Mouse (Mus musculus): ENCODE data around the gene Lmo7. TPM values are rescaled to one million over a fixed set of nuclear protein-coding genes. Genes with fewer than 3 reads are reported as not detected.

Lmo7 gene
- polyA plus RNA-seq, 1 experiment from 2014 or later = 3.2 TPM

DNA sequence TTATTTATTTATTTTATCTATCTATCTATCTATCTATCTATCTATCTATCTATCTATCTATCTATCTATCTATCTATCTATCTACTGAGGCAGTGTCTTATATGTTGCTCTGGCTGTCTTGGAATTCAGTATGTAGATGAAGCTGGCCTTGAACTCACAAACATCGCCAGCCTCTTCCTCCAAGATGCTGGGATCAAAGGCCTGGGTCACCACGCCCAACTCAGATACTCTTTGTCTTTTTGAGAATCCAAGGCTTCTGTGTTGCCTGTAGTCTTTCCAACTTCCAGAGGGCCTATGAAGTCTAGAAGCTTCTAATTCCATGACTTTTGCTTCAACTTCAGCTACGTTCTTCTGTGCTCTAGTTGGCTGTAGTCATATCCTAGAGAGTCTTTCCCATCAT lies 48.7 kb downstream of the Lmo7 start:
- no peak for DNase-seq (ENCODE audit: low spot score)

DNA sequence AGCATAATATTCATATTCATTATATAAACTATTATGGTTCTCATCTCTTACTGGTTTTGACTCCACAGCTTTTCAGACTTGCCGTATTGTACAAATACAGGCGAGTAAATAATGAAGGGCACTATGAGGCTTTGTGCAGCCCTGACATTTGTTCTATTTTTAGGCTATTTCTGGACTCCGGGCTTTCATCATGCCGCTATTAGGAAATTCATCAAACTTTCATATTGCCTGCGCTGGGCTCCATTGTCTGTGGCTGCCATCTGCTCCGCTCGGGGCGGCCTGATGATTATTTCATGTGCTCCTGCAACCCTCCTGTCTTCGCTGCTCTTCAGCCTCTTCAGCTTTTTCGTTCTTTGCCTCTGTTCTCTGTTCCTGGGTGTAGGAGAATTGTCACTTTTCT lies 50.3 kb downstream of the Lmo7 start:
- DNase-seq (ENCODE audit: low spot score) = no peak

DNA sequence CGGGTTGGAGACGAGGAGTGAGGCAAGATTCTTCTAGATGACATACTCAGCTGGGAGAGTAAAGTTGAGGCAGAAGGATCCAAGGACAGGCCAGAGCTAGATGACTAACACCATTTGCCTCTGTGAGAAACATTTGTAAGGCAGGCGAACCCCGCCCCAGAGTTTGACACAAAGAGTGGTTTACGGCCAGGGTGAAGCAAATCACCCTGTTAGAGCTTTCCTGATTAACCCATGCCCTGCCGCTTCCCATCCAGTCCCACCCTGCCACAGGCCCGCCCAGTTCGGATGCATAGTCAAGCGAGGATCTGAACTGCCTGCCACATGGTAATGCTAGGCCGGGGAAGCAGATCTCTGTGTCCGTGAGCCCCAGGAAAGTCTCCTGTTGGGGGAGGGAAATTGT lies 51.5 kb downstream of the Lmo7 start:
- DNase-seq (ENCODE audit: low spot score) = no peak

DNA sequence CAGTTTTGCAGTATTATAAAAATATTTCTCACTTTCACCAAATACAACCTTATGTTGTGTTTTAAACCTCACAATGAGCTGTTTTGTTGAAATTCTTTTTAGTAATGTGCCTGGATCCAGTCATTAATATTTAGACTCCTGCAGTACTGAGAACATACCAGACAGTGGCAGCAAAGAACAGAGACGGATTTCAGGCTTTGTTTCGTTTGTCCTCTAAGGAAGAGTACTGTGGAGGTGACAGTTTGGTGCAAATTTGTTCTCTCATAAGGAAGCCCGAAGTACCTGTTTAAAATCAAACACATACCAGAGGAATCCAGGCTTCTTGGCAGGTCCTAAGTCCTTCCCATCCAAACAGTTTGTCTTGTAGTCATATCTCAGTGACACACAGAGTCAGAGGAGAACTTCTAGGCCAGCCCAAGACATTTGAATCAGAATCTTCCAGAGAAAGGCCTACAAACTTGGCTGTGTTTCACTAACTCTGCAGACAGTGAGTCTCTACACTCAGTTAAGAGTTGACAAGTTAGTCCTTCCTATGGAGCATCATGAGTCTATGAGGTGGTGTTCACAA lies 52.3 kb downstream of the Lmo7 start:
- no peak for DNase-seq (ENCODE audit: low spot score)

DNA sequence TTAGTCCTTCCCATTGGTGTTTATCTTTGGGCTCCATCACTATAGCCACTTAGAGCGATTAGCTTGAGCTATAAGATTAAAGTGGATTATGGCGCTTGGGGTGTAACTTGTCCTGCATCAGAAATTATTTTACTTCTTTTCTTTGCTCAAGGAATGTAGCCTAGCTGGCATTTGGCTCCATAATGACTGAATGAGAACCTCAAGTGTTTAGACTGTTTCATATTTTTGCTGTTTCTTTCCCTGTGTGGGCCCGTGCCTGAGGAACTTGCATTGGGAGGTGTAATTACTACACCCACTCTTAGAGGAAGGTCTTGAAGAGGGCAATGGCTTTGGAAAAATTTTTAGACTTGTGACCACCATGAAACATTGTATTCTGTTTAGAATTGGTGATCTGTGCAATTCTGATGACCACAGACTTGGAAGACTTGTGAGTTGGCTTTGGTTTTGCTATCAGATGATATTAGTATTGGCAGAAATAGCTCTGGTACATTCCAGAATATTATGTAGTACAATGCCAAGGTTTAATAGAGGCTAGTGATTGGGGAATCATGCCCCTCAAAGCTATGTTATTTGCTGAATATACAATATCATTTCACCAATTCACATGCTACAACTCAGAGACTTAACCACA lies 54.7 kb downstream of the Lmo7 start:
- DNase-seq (ENCODE audit: low spot score) = no peak

DNA sequence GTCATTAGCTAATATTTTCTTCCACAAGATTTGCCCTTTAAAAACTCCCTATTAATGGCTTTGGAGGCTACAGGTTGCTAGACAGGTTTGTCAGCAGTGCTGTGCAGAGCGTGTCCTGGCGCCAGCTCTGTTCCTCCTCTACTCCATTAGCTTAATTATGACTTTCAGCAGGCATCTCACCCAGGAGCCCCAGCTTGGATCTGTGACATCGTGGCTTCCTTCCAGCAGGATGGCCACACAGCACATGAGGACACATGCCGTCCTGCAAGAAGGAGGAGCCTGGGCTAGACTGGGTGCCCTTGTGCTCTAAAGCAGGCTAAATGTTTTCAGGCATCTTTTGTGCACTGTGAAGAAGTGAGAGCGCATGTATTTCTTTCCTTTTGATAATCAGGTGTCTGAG lies 58.1 kb downstream of the Lmo7 start:
- DNase-seq (ENCODE audit: low spot score) = no peak

DNA sequence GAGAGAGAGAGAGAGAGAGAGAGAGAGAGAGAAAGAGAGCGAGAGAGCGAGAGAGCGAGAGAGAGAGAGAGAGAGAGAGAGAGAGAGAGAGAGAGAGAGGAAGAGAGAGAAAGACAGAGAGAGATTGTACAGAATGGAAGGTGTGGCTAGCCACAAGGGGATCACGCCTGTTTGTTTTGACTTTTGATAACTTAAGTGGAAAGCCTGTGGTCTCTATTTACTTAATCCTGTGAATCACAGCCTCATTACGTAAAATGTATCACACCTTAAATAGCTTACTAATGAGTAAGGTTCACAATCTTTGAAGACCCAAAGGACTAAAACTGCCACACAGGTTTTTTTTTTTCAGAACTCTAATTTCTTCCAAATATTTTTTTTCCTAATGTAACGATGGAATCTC lies 58.7 kb downstream of the Lmo7 start:
- no peak for DNase-seq (ENCODE audit: low spot score)

DNA sequence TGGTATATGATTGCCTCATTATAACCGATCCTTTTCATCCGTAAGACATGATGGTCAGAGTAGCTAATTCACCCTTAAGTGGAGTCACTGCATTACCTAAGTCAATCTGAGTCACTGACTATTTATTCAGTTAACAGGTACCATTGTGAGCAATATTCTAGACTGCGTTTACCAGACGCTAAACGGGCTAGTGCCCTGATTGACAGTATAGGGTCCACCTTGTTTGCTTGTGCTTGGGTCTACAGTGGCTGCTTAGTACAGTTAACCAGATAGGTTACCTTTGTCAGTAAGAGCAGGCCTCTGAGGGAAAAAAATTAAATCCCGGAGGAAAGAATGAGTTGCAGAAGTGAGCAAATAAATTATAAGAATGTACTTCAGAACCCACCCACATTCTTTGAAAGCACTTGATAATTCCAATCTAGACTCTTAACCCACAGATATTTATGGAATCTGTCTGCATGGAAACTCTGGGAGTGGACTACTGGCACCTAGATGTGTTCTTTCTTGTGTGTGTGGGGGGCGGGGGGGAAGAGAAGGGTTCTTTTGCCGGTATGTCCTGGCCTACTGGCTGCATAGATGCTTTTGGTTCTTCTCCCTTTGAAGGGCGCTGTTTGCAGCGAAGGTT lies 64.9 kb downstream of the Lmo7 start:
- DNase-seq (ENCODE audit: low spot score) = no peak

DNA sequence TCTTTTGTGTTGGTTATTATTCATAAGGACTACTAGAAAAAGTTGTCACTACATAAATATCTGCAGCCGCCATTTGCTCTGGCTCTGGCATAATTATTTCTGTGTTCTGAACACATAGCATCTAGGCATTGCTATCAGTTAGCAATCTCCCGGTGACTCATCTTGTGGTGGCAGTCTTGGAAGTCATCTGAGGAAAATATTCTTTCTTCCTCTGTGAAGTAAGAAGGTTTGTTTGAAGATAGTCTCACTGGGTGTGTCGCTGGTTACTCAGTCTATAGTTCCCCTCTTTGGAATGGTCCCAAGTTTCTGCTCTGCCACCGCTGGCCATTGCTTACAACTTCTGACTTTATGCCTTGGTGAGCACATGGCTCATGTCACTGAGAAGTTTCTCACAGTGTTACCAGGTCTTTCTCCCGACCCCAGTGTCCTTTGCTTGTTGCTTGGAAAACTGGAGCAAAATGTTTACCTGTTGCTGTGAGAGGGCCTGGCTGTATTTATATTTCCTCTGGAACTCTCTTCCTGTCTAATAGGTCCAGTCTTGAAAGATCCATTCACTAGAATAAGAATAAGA lies 68.3 kb downstream of the Lmo7 start:
- no peak for DNase-seq (ENCODE audit: low spot score)

DNA sequence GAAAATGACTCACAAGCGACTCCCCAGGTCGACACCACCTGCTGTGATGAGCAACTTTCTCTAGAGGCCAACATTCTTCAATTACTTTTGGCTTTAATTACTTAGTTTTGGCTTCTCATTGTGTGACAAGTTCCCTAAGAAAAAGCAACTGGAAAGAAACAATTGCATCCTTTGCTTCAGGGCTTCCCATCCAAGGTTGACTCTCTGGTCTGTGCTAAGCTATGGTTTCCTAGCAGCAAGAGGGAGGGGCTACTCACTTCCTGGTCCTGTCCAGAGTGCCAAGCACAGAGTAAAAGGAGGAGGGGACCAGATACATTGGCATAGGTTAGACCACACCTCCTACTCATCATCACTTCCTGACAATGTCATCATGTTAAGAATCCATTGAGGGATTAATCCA lies 69.0 kb downstream of the Lmo7 start:
- DNase-seq (ENCODE audit: low spot score) = no peak

DNA sequence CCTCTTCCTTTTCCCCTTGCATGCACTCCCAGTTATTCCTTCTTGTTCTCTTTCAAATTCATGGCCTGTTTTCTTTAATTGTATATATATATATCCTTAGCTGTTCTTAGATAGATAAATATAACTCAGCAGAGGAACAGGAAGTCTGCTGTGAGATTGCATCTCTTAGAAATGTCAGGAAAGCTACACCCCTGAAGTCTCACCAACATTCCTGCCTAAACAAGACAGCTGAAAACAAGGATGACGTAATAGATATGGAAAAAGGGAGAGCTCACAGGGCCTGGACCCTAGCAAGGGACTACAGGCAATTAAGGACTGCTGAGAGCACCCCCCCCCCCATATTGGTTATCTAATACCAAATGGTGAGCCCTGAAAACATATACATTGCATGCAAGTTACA lies 71.9 kb downstream of the Lmo7 start:
- no peak for DNase-seq (ENCODE audit: low spot score)

DNA sequence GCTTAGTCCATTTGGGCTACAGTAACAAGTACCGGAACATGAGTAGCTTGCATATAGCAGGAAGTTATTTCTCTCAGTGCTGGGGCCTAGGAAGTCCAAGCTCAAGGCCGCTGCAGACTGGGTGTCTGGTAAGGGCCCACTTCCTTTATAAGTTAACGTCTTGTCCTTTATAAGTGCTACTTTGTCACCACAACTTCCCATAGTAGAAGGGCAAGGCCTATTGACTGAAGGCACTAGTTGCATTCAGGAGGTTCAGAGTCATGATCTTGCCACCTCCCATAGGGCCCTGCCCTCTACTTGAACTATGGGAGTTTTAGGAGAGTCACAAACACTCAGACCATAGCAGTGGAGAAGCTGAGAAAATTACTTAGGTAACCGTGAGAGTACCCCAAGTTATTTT lies 74.4 kb downstream of the Lmo7 start:
- no peak for DNase-seq (ENCODE audit: low spot score)

DNA sequence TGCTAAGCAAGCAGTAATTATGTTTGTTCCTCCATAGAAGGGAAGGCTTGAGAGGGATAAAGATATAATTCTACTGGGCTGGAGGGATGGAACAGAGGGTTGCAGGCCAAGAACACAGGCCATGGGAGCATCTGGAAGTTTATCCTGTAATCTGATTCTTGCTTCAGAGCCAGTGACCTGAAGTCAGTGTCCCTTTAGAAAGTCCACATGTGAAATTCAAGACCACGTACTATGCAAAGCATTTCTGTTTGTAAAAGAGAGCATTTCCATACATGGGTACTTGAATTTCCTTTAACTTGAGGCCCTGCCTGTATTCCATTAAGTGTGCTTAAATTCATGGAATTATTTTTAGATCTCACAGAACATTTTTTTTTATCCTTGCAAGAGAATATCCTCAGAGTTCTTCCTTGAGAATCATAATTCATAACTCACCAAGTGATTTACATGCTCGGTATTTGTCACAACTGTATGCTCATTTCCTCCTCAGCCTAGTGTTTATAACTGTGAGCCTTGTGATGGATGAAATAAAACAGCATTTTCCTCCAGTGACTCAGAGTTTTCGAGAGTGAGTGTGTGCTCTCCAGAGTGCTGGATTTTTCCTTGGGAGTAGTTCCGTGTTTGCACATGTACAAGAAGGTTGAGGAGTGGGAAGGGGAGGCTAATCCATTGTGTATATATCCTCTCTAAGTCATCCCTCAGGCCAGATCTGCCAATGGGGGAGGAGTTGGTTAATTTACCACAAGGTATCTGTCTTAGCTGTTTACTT lies 75.0 kb downstream of the Lmo7 start:
- no peak for DNase-seq (ENCODE audit: low spot score)

DNA sequence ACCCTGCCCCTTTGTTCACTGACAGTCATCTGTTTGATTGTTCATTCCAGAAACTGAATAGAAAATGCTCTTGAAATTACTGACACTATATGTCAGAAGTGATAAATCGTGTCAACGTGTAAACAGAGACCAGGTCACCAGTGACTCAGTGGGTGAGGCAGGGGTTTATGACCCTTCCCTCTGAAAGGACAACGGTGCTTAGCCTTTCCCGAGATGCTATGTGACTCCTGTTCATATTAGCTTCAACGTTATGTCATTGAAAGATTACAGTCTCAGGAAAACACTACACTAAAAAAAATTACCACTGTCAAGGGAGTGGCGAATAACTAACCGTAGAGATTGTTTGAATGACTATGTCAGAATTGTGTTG lies 75.6 kb downstream of the Lmo7 start:
- no peak for DNase-seq (ENCODE audit: low spot score)

DNA sequence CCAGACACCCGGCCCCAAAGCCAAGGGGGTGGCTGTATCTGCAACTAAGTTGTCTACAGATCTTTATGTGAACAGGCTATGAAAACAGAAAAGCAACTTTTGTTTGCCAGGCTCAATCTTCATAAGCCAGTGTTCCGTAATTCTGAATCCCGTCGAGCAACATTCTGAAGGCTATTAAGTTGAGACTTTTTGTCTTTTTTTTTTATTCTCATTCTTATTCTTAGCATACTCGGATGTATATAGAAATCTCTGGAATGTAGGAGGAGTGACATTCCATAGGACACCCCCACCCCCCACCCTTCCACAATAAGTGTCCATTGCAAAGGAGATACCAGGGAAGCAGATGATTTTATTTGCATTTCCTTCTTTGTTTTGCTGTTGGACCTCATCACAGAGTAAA lies 76.3 kb downstream of the Lmo7 start:
- DNase-seq (ENCODE audit: low spot score) = no peak

DNA sequence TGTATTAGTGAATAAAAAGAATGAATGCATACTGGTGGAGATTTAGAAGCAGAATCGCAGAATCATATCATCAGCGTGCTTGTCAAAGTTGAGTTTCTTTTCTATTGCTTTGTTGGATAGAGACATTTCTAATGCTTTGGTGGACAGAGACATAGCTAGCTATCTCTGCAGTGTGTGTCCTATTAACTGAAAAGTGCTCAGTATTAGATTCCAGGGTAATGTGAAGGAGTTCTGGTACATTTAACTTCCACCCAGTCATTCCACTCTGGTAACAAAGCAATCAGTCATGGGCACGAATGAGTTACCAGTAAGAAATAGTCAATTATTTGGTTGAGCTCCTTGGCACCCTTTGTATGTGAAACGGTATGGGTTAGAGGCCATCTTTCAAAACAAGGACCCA lies 76.8 kb downstream of the Lmo7 start:
- DNase-seq (ENCODE audit: low spot score) = no peak

DNA sequence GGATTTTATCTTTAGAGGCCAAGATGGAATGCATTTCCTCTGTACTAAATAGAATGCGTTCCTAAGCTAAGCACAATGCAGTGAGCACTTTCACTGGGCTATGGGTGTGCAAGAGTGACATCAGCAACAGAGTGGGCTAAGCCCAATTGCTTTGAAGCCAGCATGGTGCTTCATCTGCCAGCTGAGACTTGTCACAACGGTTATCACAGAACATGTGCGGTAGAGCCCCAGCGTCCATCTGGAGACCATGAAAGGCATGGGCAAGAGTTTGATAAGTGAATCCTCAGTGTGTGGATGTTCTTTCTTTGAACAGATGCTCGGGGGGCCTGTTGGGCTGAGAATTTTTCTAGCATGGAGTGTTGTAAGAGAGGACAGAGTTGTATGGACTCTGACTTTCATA lies 86.7 kb downstream of the Lmo7 start:
- DNase-seq (ENCODE audit: low spot score) = no peak

DNA sequence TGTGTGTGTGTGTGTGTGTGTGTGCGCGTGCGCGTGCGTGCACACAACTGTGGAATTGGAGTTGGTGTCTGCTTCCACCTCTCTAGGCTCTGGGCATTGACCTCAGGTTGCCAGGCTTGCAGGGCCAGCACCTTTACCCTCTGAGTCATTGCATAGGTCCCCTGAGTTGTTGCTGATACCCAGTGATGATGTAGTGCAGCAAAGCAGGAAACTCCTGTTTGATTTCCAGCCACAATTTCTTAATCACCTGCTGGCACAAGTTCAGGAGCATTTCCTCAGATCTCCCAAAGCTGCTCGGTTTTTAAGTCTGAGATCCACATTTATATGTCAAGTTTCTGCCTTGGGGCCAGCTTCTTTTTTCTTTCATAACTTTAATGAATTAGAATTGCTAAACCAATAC lies 92.6 kb downstream of the Lmo7 start:
- DNase-seq (ENCODE audit: low spot score) = no peak

DNA sequence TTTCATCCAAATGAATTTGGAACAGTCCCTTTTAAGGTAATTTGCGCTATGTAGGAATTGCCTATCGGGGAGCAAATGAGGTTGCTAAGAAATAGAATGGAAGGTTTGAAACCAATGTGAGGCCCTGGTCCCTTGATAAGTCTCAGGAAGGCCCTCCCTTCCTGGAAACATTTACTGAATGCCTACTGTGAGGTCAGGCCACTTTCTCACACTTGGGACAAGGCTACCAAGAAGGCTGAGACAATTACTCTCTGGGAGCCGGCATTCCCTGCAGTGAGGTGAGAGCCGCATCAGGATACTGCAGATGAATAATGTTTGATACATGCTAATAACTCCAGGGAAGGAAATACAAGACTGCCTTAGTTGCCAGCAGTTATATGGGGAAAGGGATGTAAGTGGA lies 93.1 kb downstream of the Lmo7 start:
- no peak for DNase-seq (ENCODE audit: low spot score)

DNA sequence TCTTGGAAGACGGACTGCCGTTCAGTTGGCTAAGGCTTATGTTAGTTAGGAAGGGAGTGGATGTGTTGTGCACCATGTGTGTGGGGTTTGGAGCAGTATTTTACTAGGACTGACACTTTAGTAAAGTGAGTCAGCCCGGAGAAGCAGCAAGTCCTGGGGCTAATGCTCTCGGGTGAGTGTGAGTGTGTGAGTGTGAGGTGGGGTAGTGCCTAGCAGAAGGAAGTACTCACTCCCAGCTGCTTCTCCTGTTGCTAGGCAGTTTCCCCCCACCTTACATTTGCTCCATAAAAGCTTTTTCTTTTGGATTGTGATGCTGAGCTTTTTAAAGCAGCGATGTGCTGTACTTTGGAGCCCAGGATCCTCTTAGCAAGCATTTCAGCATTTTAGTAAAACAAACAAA lies 99.9 kb downstream of the Lmo7 start:
- DNase-seq (ENCODE audit: low spot score) = no peak

DNA sequence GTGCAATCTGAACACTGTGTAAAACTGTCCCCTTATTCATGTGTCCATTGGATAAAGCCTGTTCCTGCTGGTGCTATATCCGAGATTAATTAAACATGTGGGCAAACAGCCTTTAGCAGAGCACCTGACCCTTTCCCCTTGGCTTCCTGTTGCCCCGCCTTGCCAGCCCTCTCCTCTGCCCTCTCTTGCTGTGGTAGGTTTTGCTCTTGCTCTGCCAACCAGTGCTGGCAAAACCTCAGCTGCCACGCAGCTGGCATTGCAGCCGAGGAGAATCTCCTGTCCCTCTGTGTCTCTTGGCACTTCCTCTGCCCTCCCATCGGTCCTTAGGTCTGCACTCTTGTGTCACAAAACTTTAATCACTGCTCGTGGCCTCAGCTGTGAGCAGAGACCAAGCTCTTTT lies 100.4 kb downstream of the Lmo7 start:
- no peak for DNase-seq (ENCODE audit: low spot score)

DNA sequence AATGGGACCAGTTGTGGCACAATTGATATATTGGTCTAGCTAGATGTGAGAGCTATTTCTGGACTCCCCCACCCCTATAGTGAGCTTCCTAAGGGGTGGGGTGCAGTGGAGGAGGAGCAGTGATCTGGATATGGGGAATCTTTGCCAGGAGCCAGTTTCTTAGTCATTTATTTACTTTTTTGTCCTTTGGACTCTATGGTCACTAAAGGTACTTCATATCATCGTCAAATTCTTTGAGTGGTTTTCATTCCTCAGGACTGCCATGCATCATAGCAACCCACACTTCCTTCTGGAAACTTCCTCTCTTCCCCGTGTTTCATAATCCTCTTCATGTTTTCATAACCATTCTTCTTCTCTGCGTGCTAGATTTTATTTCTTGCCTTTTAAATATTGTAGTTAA lies 104.4 kb downstream of the Lmo7 start:
- DNase-seq (ENCODE audit: low spot score) = no peak

All from thymus, postnatal 0 days (tissue).